Mouse (Mus musculus): ENCODE measurements around the gene Fam172a.

Gene Fam172a

GRCm38 (mm10) chr13:78178771-78179170 lies 476.9 kb downstream of the Fam172a start:
- DNase-seq (ENCODE audit: low spot score in 2 of 2): no peak

- no peak for DNase-seq (ENCODE audit: low spot score in 2 of 2)
Observed at GRCm38 (mm10) chr13:78179312-78180097, 477.7 kb downstream of the Fam172a start.

GRCm38 (mm10) chr13:78180261-78180660 lies 478.4 kb downstream of the Fam172a start:
- DNase-seq (ENCODE audit: low spot score in 2 of 2): no peak

GRCm38 (mm10) chr13:78181071-78181929 lies 479.5 kb downstream of the Fam172a start:
- DNase-seq (ENCODE audit: low spot score in 2 of 2): no peak

- DNase-seq (ENCODE audit: low spot score in 2 of 2): no peak
Observed at GRCm38 (mm10) chr13:78181930-78182558, 480.2 kb downstream of the Fam172a start.

GRCm38 (mm10) chr13:78183004-78183403 lies 481.2 kb downstream of the Fam172a start:
- no peak for DNase-seq (ENCODE audit: low spot score in 2 of 2)

- DNase-seq (ENCODE audit: low spot score in 2 of 2): no peak
Observed at GRCm38 (mm10) chr13:78183986-78184385, 482.2 kb downstream of the Fam172a start.

- no peak for DNase-seq (ENCODE audit: low spot score in 2 of 2)
Observed at GRCm38 (mm10) chr13:78184786-78185466, 483.1 kb downstream of the Fam172a start.

- peak in 1 of 2 experiments; percentile 44 for DNase-seq (ENCODE audit: low spot score in 2 of 2)
Observed at GRCm38 (mm10) chr13:78186340-78186946, 484.6 kb downstream of the Fam172a start.

GRCm38 (mm10) chr13:78187833-78188232 lies 486.0 kb downstream of the Fam172a start:
- DNase-seq (ENCODE audit: low spot score in 2 of 2): no peak

- peak in 1 of 2 experiments; percentile 31 for DNase-seq (ENCODE audit: low spot score in 2 of 2)
Observed at GRCm38 (mm10) chr13:78189586-78189985, 487.8 kb downstream of the Fam172a start.

GRCm38 (mm10) chr13:78193211-78193610 lies 491.4 kb downstream of the Fam172a start:
- peak in 1 of 2 experiments; percentile 20 for DNase-seq (ENCODE audit: low spot score in 2 of 2)

GRCm38 (mm10) chr13:78194135-78194849 lies 492.5 kb downstream of the Fam172a start:
- DNase-seq (ENCODE audit: low spot score in 2 of 2): peak in 1 of 2 experiments; percentile 47

- peak in 1 of 2 experiments; percentile 40 for DNase-seq (ENCODE audit: low spot score in 2 of 2)
Observed at GRCm38 (mm10) chr13:78194850-78195600, 493.2 kb downstream of the Fam172a start.

GRCm38 (mm10) chr13:78195601-78196115 lies 493.8 kb downstream of the Fam172a start:
- DNase-seq (ENCODE audit: low spot score in 2 of 2): peak in 1 of 2 experiments; percentile 31

- DNase-seq (ENCODE audit: low spot score in 2 of 2): no peak
Observed at GRCm38 (mm10) chr13:78196236-78196796, 494.5 kb downstream of the Fam172a start.

- DNase-seq (ENCODE audit: low spot score in 2 of 2): no peak
Observed at GRCm38 (mm10) chr13:78197286-78197818, 495.5 kb downstream of the Fam172a start.

GRCm38 (mm10) chr13:78197819-78198390 lies 496.1 kb downstream of the Fam172a start:
- DNase-seq (ENCODE audit: low spot score in 2 of 2): peak in 1 of 2 experiments; percentile 34
